Mouse (Mus musculus): ENCODE data around the gene Slc19a1. TPM values are rescaled to one million over a fixed set of nuclear protein-coding genes. Genes with fewer than 3 reads are reported as not detected.

Slc19a1 gene
- total RNA-seq, 2 experiments from 2014 or later = 21.1 to 21.6 TPM

- TF ChIP-seq CTCF (conservative IDR thresholded peaks at IDR 0.05) = peak; percentile 99
- Histone ChIP-seq H3K4me3 (peak overlapping the region; percentile 57), H3K27ac (peak overlapping the region; percentile 81)
- DNase-seq (ENCODE audit: low spot score in 2 of 2) = peak; percentile 83 to 89
These were observed 10.5 kb upstream of the Slc19a1 start for GRCm38 (mm10) chr10:77021399-77022052.

DNA sequence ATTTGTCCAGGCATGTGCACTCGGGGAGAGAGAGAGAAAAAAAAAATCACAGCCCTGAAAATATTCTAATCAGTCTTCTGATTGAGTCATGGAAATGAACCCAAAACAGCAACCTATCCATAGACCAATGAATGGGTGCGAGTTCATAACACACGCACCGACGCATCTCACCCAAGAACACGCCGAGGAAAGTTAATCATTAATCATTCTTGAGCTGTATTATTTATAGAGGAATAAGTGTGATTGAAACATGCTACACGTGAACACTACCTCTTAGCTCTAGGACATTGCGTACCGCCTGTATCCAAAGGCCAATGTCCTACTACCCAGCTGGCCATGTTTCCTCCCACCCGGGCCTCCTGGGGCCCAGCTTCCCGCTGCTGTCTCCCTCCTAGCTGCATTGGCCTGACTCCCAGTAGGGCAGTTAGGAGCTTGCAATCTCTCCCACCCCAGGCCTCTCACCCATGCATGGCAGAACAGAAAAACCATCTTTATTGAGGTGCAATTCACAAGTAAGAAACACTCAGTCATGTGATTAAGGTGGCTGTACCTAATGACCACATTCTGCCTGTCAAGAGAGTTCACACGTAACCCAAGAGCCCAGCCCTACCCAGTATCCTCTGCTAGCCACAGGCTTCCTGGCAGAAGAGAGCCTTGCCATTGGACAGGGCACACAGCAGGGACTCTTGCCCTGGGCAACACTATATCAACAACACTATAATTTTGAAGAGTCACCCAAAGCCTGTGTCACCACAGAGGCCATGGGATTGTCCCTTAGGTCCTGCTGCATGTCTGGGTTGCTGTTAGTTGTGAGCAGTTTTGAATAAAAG, 9.5 kb upstream of the Slc19a1 start:
- Histone ChIP-seq H3K27ac (no peak overlapping the region), H3K4me3 (no peak overlapping the region)
- no peak for TF ChIP-seq CTCF (conservative IDR thresholded peaks at IDR 0.05)
- DNase-seq (ENCODE audit: low spot score in 2 of 2) = no peak

DNA sequence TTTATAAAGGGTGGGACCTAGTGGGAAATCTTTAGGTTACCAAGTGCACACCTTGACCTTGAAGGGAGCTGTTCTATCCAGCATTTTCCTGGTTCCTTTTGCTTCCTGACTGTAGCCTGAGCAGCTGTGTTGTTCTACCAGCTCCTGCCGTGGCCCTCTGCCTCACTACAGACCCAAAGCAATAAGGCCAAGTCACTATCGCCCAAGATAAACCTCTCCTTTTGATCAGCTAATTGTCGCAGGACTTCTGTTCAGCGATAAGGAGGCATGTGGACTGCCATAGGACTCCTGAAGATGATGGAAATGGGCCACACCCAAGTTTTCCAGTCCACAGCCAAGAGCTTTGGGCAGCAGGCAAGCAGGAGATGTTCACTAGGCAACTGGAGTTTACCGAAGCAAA, 7.8 kb upstream of the Slc19a1 start:
- no peak for TF ChIP-seq CTCF (conservative IDR thresholded peaks at IDR 0.05)
- no peak overlapping the region for H3K4me3 ChIP-seq

DNA sequence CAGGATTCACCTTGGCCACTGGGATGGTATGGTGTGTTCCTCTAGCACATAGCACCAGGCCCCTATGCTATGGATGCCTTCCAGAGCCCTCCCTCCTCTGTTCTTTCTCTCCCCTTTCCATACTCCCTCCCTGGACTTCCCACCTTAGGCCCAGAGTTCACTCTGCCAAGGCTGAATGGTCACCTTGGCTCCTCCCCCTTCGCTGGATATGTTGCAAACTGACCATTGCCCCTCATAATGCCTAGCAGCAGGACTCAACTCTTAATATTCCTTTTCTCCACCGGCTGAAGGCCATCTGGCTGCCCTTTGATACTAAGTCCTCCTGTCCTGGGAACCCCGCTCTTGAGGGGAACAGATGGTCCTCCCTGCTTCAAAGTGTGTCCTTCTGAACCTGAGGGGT, 5.1 kb upstream of the Slc19a1 start:
- no peak for TF ChIP-seq CTCF (conservative IDR thresholded peaks at IDR 0.05)
- Histone ChIP-seq H3K27ac (no peak overlapping the region), H3K4me3 (no peak overlapping the region)
- no peak for DNase-seq (ENCODE audit: low spot score in 2 of 2)

More for the DNA sequence above, 7.8 kb upstream of the Slc19a1 start:
- H3K27ac ChIP-seq = no peak overlapping the region
- DNase-seq (ENCODE audit: low spot score in 2 of 2) = no peak

- no peak for TF ChIP-seq CTCF (conservative IDR thresholded peaks at IDR 0.05)
- H3K4me3 ChIP-seq = no peak overlapping the region
- DNase-seq (ENCODE audit: low spot score in 2 of 2) = no peak
- H3K27ac ChIP-seq = no peak overlapping the region
These were observed 3.2 kb upstream of the Slc19a1 start for GRCm38 (mm10) chr10:77028782-77029296.

GRCm38 (mm10) chr10:77029761-77030160, 2.3 kb upstream of the Slc19a1 start:
- no peak overlapping the region for H3K27ac ChIP-seq
- TF ChIP-seq CTCF (conservative IDR thresholded peaks at IDR 0.05) = no peak
- DNase-seq (ENCODE audit: low spot score in 2 of 2) = no peak
- H3K4me3 ChIP-seq = no peak overlapping the region

DNA sequence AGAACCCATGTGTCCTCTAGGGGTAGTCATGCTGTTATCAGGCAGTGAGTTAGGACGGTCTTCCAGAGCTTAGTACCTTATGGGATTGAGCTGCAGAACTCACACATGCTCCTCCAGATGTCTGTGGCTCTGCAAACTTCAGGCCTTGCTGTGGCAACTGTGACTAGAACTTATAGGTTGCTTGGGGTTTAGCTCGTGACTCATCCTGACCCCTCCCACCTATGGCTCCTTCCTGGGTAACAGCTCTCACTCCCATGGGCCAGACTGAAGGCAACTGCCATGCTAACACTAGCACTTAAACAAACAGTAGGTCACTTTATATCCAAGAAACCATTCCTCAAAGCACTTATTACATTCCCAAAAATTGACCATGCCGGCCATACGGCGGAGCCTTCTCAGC, 1.4 kb upstream of the Slc19a1 start:
- H3K27ac ChIP-seq = no peak overlapping the region
- TF ChIP-seq CTCF (conservative IDR thresholded peaks at IDR 0.05) = no peak
- no peak for DNase-seq (ENCODE audit: low spot score in 2 of 2)
- no peak overlapping the region for H3K4me3 ChIP-seq

DNA sequence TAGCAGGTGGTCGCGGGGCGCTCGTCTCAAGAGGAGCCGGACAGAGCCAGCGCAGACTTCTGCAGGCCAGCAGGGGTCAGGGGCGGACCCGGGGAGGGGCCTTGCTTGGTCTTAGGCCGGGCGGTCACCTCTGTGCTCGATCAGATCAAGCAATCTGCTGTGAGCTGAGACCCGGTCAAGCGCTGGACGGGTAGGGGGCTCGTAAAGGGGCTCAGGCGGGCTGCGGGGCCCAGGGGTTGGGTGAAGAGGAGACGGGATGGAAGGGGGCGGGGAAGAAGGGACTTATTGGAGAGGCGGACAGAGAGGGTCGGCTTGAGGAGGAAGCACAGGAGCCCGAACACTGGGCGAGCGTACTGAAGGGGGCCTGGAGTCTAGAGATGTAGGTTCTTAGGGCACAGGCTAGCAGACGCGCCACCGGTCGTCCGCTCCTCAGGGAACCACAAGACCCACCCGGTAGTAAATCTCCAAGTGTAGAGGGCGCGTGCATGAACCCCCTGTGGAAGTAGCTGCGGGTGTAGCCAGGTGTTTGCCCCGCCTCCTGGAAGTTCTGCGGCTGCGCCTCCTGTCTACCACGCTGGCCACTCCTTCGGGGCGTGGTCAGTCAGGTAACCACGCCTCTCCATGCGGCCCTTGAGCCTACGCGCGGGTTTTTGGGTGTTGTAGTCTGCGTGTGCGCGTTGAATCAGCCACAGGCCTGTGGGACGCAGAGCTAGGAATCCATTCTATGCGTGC, 716 bp downstream of the Slc19a1 start:
- peak; percentile 94 to 95 for DNase-seq (ENCODE audit: low spot score in 2 of 2)
- peak; percentile 26 for TF ChIP-seq CTCF (conservative IDR thresholded peaks at IDR 0.05)
- H3K27ac ChIP-seq = peak overlapping the region; percentile 88
- peak overlapping the region; percentile 76 for H3K4me3 ChIP-seq

- Histone ChIP-seq H3K4me3 (peak overlapping the region; percentile 76), H3K27ac (peak overlapping the region; percentile 88)
- peak; percentile 44 to 57 for DNase-seq (ENCODE audit: low spot score in 2 of 2)
- no peak for TF ChIP-seq CTCF (conservative IDR thresholded peaks at IDR 0.05)
These were observed 1.4 kb downstream of the Slc19a1 start for GRCm38 (mm10) chr10:77033323-77034025.

GRCm38 (mm10) chr10:77035487-77035886, 3.4 kb downstream of the Slc19a1 start:
- TF ChIP-seq CTCF (conservative IDR thresholded peaks at IDR 0.05) = no peak
- Histone ChIP-seq H3K27ac (peak overlapping the region; percentile 88), H3K4me3 (peak overlapping the region; percentile 15; the same call in 1 of the 2 replicates)
- DNase-seq (ENCODE audit: low spot score in 2 of 2) = peak; percentile 43 to 58

GRCm38 (mm10) chr10:77038579-77039174, 6.6 kb downstream of the Slc19a1 start:
- Histone ChIP-seq H3K4me3 (no peak overlapping the region), H3K27ac (no peak overlapping the region)
- TF ChIP-seq CTCF (conservative IDR thresholded peaks at IDR 0.05) = no peak
- DNase-seq (ENCODE audit: low spot score in 2 of 2) = no peak

- Histone ChIP-seq H3K4me3 (no peak overlapping the region), H3K27ac (no peak overlapping the region)
- TF ChIP-seq CTCF (conservative IDR thresholded peaks at IDR 0.05) = no peak
- DNase-seq (ENCODE audit: low spot score in 2 of 2) = no peak
These were observed 16.2 kb downstream of the Slc19a1 start for GRCm38 (mm10) chr10:77048196-77048595.

Data from layer of hippocampus, adult 2 months (tissue).